Mouse (Mus musculus): ENCODE results near the gene H3f3b.
"Not testable (repeated sequence)": the region's sequence is repeated elsewhere in the genome, so short reads cannot be mapped to it uniquely, and the experiment has no call there.

DNA sequence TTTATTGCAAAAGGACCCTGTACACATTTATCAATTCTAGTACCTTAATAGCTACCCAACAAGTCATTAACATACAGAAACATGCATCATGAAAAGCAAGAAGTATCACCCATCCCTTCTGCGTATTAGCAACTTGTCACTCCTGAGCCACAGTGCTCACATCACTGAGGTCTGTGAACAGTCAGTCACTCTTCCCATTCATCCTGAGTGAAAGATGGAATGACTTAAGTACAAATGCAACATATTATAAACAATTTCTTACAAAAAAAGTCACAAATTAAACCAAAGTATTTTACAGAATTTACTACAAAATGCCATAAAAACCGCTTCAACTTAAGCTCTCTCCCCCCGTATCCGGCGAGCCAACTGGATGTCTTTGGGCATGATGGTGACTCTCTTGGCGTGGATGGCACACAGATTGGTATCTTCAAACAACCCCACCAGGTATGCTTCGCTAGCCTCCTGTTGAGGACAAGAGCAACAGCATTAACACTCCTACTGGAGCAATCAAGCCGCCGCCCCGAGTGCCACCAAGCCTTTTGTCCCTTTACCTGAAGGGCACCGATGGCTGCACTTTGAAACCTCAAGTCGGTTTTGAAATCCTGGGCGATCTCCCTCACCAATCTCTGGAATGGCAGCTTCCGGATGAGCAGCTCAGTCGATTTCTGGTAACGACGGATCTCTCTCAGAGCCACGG lies 4.5 kb downstream of the H3f3b start:
- not testable (repeated sequence) for TF ChIP-seq CTCF, POLR2A (IDR thresholded peaks at IDR 0.05; ENCODE audit: extremely low read depth, insufficient read depth, low read length)
